Mouse (Mus musculus) small intestine, adult 2 months (tissue): Measurements from ENCODE around the gene Gpr55. TPM values are rescaled to one million over a fixed set of nuclear protein-coding genes. Genes with fewer than 3 reads are reported as not detected.

Experiments used
- H3K27ac ChIP-seq: fragments of 200-500 bp; 2 replicates; pipeline ENCODE4 v1.5.1; 2012; ENCODE audit warnings: low read depth, low read length, control low read depth, inconsistent platforms; ENCODE audit not compliant: insufficient read depth
- H3K27me3 ChIP-seq: fragments of 200-500 bp; 2 replicates; pipeline ENCODE4 v1.6.1; 2012; ENCODE audit warnings: mild to moderate bottlenecking, moderate library complexity, low read length, inconsistent platforms; ENCODE audit not compliant: control insufficient read depth, insufficient read depth
- H3K36me3 ChIP-seq: fragments of 200-500 bp; 2 replicates; pipeline ENCODE4 v1.6.1; 2012; ENCODE audit warnings: mild to moderate bottlenecking, low read length, control low read depth, inconsistent platforms; ENCODE audit not compliant: control insufficient read depth, insufficient read depth
- H3K4me1 ChIP-seq: fragments of 200-500 bp; 2 replicates; pipeline ENCODE4 v1.6.1; 2012; ENCODE audit warnings: low read length, inconsistent platforms, mixed read lengths; ENCODE audit not compliant: control insufficient read depth, insufficient read depth, insufficient read length
- H3K4me3 ChIP-seq: fragments of 200-500 bp; 2 replicates; pipeline ENCODE4 v1.5.1; 2012; ENCODE audit warnings: low read depth, mild to moderate bottlenecking, control low read depth, inconsistent platforms, low read length, moderate library complexity
- CTCF ChIP-seq: fragments of 200-500 bp; IDR thresholded peaks from 2 replicates; pipeline ENCODE4 v1.5.1; 2012; ENCODE audit warnings: low read depth, mild to moderate bottlenecking, control low read depth, inconsistent platforms, low read length, moderate library complexity, mixed read lengths; ENCODE audit not compliant: insufficient replicate concordance, insufficient read length; ENCODE audit errors: extremely low read depth
- POLR2A ChIP-seq: fragments of 200-500 bp; IDR thresholded peaks from 2 replicates; pipeline ENCODE4 v1.6.1; 2012; ENCODE audit warnings: low read depth, mild to moderate bottlenecking, control low read depth, inconsistent platforms, low read length, moderate library complexity
- WGBS: fragments of 180-500 bp; shearing (Covaris S2); methylation state at CpG from one replicate; pipeline ENCODE4 v1.1.7; 2018; 5-methylcytosine and 5-hydroxymethylcytosine counted together
- polyA plus RNA-seq: library from polyadenylated mRNA; depleted of rRNA; stranded (reverse); fragments of >200 nt; gene quantifications from 2 replicates; pipeline ENCODE4 v1.2.3, GENCODE M21; 2012

Gene Gpr55
- polyA plus RNA-seq, 1 experiment: 2.7 TPM

GRCm38 (mm10) chr1:85902108-85902561 is 58.7 kb downstream of the Gpr55 start:
- H3K4me3 ChIP-seq: no peak overlapping the region
- TF ChIP-seq CTCF: no peak
- no peak for TF ChIP-seq POLR2A

GRCm38 (mm10) chr1:85901516-85902107 is 59.2 kb downstream of the Gpr55 start:
- WGBS: 50% methylated on average over 3 of the region's 3 CpGs
- Histone ChIP-seq H3K4me1 (peaks cover 11% of the 10 kb centered on the region; the same call in 1 of the 2 replicates), H3K4me3 (no peak overlapping the region), H3K27ac (no peak overlapping the region), H3K27me3 (no peaks in the 10 kb centered on the region), H3K36me3 (peaks cover 33% of the 10 kb centered on the region)
- TF ChIP-seq CTCF (no peak), POLR2A (no peak)

More at GRCm38 (mm10) chr1:85902108-85902561, 58.7 kb downstream of the Gpr55 start:
- Histone ChIP-seq H3K27ac (no peak overlapping the region), H3K27me3 (no peaks in the 10 kb centered on the region), H3K4me1 (peaks cover 11% of the 10 kb centered on the region; the same call in 1 of the 2 replicates), H3K36me3 (peaks cover 38% of the 10 kb centered on the region)
- 46% methylated on average over 7 of the region's 7 CpGs for WGBS

GRCm38 (mm10) chr1:85900521-85901333 is 60.1 kb downstream of the Gpr55 start:
- no peaks in the 10 kb centered on the region for H3K27me3 ChIP-seq
- H3K4me3 ChIP-seq: no peak overlapping the region
- no peak for TF ChIP-seq POLR2A
- no peak for TF ChIP-seq CTCF
- peaks cover 25% of the 10 kb centered on the region for H3K36me3 ChIP-seq
- 70% methylated on average over 7 of the region's 7 CpGs for WGBS
- H3K4me1 ChIP-seq: peaks cover 11% of the 10 kb centered on the region; the same call in 1 of the 2 replicates
- no peak overlapping the region for H3K27ac ChIP-seq

GRCm38 (mm10) chr1:85899388-85899761 is 61.4 kb downstream of the Gpr55 start:
- H3K27ac ChIP-seq: no peak overlapping the region
- peaks cover 13% of the 10 kb centered on the region; the same call in 1 of the 2 replicates for H3K36me3 ChIP-seq
- TF ChIP-seq POLR2A (no peak), CTCF (peak; percentile 9; the same call in 1 of the 2 replicates)
- H3K27me3 ChIP-seq: no peaks in the 10 kb centered on the region
- no peak overlapping the region for H3K4me3 ChIP-seq
- peaks cover 11% of the 10 kb centered on the region; the same call in 1 of the 2 replicates for H3K4me1 ChIP-seq

- TF ChIP-seq POLR2A: no peak
- TF ChIP-seq CTCF: no peak
- Histone ChIP-seq H3K27ac (no peak overlapping the region), H3K4me1 (peaks cover 11% of the 10 kb centered on the region; the same call in 1 of the 2 replicates), H3K4me3 (no peak overlapping the region), H3K36me3 (peaks cover 9% of the 10 kb centered on the region; the same call in 1 of the 2 replicates), H3K27me3 (no peaks in the 10 kb centered on the region)
- WGBS: 80% methylated on average over 12 of the region's 12 CpGs
These were observed 61.9 kb downstream of the Gpr55 start for GRCm38 (mm10) chr1:85898761-85899387.

GRCm38 (mm10) chr1:85897901-85898760 is 62.7 kb downstream of the Gpr55 start:
- H3K27me3 ChIP-seq: no peaks in the 10 kb centered on the region
- H3K4me1 ChIP-seq: peaks cover 11% of the 10 kb centered on the region; the same call in 1 of the 2 replicates
- 0 out of 2 replicates have a peak, but pooled peaks cover 2% of the 10 kb centered on the region for H3K36me3 ChIP-seq
- 0 out of 2 replicates have a peak overlapping the region, but pooled peaks have one; percentile 5 for H3K27ac ChIP-seq
- WGBS: 68% methylated on average over 8 of the region's 8 CpGs
- TF ChIP-seq POLR2A: no peak
- TF ChIP-seq CTCF: no peak
- no peak overlapping the region for H3K4me3 ChIP-seq
